Mouse (Mus musculus) midbrain, embryonic 12.5 days (tissue): ENCODE results near the gene Nr6a1. TPM values are rescaled to one million over a fixed set of nuclear protein-coding genes. Genes with fewer than 3 reads are reported as not detected.

ENCODE experiments used
- ATAC-seq: fragments of 200-750 bp; cut with Nextera tagmentation; 2 replicates; pipeline ENCODE4 v1.8.0; 2017; ENCODE audit warnings: low read depth, moderate TSS enrichment, moderate library complexity; ENCODE audit not compliant: low FRiP score
- H3K27ac ChIP-seq: fragments of 300-500 bp; sonication (generic); replicated peaks from 2 replicates; pipeline ENCODE4 v1.5.1; 2016; ENCODE audit warnings: mild to moderate bottlenecking
- H3K27me3 ChIP-seq: fragments of 300-500 bp; sonication (generic); 2 replicates; pipeline ENCODE4 v1.6.1; 2016; ENCODE audit warnings: mild to moderate bottlenecking
- H3K36me3 ChIP-seq: fragments of 300-500 bp; sonication (generic); 2 replicates; pipeline ENCODE4 v1.6.1; 2016
- H3K4me1 ChIP-seq: fragments of 300-500 bp; sonication (generic); 2 replicates; pipeline ENCODE4 v1.6.1; 2016
- H3K4me2 ChIP-seq: fragments of 300-500 bp; sonication (generic); replicated peaks from 2 replicates; pipeline ENCODE4 v1.6.1; 2016; ENCODE audit warnings: mild to moderate bottlenecking, moderate library complexity
- H3K4me3 ChIP-seq: fragments of 300-500 bp; sonication (generic); 2 replicates; pipeline ENCODE4 v1.5.1; 2016; ENCODE audit warnings: mild to moderate bottlenecking
- H3K9ac ChIP-seq: fragments of 300-500 bp; sonication (generic); replicated peaks from 2 replicates; pipeline ENCODE4 v1.6.1; 2016; ENCODE audit warnings: mild to moderate bottlenecking, moderate library complexity
- H3K9me3 ChIP-seq: fragments of 300-500 bp; sonication (generic); 2 replicates; pipeline ENCODE4 v1.6.1; 2016; ENCODE audit warnings: mild to moderate bottlenecking
- WGBS: fragments of 180-500 bp; shearing (Covaris S2); methylation state at CpG from one replicate; pipeline ENCODE4 v1.1.7; 2016; 5-methylcytosine and 5-hydroxymethylcytosine counted together
- polyA plus RNA-seq: library from polyadenylated mRNA; unstranded; fragments of >200 nt; fragmentation: Nextera tagmentation; extraction: Ambion mirVana; gene quantifications from 2 replicates; pipeline ENCODE4 v1.2.1, GENCODE M21; 2016

The Nr6a1 gene
- polyA plus RNA-seq, 1 experiment from 2014 or later = 2.8 TPM

DNA sequence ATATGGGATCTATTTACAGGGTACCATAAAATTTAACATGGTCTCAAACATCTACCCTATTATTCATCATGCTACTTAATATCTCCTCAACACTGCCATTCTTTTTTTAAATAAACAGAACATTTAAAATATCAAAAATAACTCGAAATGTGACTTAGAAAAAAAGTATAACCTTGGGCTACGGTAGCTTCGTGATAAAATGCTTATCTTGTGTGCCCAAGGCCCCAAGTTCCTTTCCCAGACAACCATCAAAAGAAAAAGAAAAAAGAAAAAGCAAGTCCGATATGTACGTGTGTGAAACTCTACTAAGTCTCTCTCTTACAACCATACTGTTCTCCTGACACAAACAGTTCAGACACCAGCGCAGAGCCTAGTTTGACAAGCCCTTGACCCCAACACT lies 92.0 kb downstream of the Nr6a1 start:
- Histone ChIP-seq H3K4me2 (no peak overlapping the region), H3K9ac (no peak overlapping the region), H3K36me3 (peaks cover 33% of the 10 kb centered on the region), H3K9me3 (no peaks in the 10 kb centered on the region), H3K4me3 (no peak overlapping the region), H3K27ac (no peak overlapping the region), H3K4me1 (no peaks in the 10 kb centered on the region), H3K27me3 (no peaks in the 10 kb centered on the region)
- WGBS = 94% methylated on average over 6 of the region's 6 CpGs
- no peak for ATAC-seq

DNA sequence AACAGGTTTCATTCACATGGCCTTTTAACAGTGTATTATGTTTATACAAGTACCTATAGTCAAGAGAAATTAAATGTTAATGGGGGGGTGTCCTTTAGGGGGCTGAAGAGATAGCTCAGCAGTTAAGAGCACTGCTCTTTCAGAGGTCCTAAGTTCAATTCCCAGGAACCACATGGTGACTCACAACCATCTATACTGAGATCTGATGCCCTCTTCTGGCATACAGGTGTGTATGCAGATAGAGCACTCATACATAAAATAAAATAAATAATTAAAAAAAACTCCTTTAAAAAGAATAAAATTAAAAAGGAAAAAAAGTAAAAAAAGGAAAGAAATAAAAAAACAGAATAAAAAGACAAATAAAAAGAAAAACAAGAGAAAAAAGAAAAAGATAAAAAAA lies 95.5 kb downstream of the Nr6a1 start:
- Histone ChIP-seq H3K27me3 (no peaks in the 10 kb centered on the region), H3K9ac (no peak overlapping the region), H3K4me2 (no peak overlapping the region), H3K4me1 (0 out of 2 replicates have a peak, but pooled peaks cover 3% of the 10 kb centered on the region), H3K27ac (no peak overlapping the region), H3K36me3 (peaks cover 23% of the 10 kb centered on the region), H3K4me3 (no peak overlapping the region), H3K9me3 (no peaks in the 10 kb centered on the region)
- no peak for ATAC-seq

DNA sequence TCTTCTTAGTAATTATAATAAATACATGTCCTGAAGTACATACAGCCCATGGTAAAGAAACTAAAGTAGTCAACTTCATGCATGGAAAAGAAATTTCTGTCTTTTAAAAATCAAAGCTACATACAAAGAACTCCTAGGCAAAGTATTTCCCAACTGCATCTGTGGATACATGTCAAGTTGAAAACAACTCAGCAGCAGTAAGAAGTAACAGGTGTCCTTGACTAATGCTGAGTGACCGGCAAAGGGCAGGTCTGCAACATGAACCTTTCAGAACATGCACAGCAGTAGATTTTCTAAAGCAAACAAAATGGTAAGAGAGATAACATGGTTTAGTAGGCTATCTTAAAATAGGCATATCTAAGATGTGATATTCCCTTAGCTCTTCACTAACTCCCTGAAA lies 98.0 kb downstream of the Nr6a1 start:
- no peaks in the 10 kb centered on the region for H3K27me3 ChIP-seq
- peaks cover 11% of the 10 kb centered on the region for H3K36me3 ChIP-seq
- no peaks in the 10 kb centered on the region for H3K9me3 ChIP-seq
- H3K9ac ChIP-seq = no peak overlapping the region
- no peak overlapping the region for H3K27ac ChIP-seq
- no peak overlapping the region for H3K4me3 ChIP-seq
- ATAC-seq = no peak
- H3K4me1 ChIP-seq = peaks cover 10% of the 10 kb centered on the region; the same call in 1 of the 2 replicates
- WGBS = 80% methylated on average over 1 of the region's 1 CpGs
- H3K4me2 ChIP-seq = no peak overlapping the region

DNA sequence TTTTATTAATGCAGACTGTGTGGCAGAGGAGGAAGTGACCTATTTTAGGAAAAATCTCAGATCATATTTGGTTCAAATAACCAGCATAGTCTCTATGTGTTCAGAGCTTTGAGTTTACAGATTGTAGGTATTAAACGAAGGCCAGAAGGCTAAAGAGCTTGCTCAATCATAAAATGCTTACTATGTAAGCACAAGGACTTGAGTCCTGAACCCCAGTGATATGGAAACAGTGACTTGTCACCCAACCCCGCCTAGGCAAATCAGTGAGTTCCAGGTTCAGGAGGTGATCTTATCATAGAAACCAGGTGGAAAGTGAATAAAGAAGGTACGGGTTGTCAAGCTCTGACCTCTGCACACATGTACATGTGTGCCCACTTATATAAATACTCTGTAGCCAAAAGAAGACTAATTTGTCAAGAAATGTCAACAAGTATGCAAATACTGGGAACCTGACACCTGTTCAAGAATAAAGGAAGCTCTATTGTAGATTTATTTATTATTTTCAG lies 99.6 kb downstream of the Nr6a1 start:
- Histone ChIP-seq H3K4me3 (no peak overlapping the region), H3K27me3 (no peaks in the 10 kb centered on the region), H3K9me3 (no peaks in the 10 kb centered on the region), H3K27ac (no peak overlapping the region), H3K4me2 (0 out of 2 replicates have a peak overlapping the region, but pooled peaks have one; percentile 4), H3K9ac (no peak overlapping the region), H3K4me1 (peaks cover 10% of the 10 kb centered on the region; the same call in 1 of the 2 replicates), H3K36me3 (peaks cover 5% of the 10 kb centered on the region; the same call in 1 of the 2 replicates)
- ATAC-seq = no peak
- WGBS = 90% methylated on average over 3 of the region's 3 CpGs

DNA sequence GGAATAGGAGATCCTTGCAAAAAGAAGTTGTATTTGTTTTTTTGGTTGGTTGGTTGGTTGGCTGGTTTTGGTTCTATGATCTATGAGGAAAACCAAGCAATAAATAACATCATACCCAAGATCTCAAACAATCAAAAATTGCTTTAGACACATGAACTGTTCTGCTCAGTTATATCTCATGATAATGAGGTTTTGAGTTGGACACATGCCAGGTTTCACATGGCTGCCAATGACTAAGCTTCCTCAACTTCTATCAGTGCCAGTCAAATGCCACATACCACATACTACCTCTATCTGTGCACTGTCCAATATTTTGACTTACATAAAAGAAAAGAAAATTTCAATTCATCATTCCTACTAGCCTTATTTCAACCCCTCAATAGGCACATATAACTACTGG lies 101.3 kb downstream of the Nr6a1 start:
- no peak overlapping the region for H3K9ac ChIP-seq
- peaks cover 14% of the 10 kb centered on the region for H3K4me1 ChIP-seq
- H3K4me2 ChIP-seq = peak overlapping the region; percentile 40
- peaks cover 5% of the 10 kb centered on the region; the same call in 1 of the 2 replicates for H3K36me3 ChIP-seq
- H3K27ac ChIP-seq = peak overlapping the region; percentile 58; the same call in 1 of the 2 replicates
- H3K4me3 ChIP-seq = peak overlapping the region; percentile 18; the same call in 1 of the 2 replicates
- H3K27me3 ChIP-seq = no peaks in the 10 kb centered on the region
- ATAC-seq = no peak
- no peaks in the 10 kb centered on the region for H3K9me3 ChIP-seq

DNA sequence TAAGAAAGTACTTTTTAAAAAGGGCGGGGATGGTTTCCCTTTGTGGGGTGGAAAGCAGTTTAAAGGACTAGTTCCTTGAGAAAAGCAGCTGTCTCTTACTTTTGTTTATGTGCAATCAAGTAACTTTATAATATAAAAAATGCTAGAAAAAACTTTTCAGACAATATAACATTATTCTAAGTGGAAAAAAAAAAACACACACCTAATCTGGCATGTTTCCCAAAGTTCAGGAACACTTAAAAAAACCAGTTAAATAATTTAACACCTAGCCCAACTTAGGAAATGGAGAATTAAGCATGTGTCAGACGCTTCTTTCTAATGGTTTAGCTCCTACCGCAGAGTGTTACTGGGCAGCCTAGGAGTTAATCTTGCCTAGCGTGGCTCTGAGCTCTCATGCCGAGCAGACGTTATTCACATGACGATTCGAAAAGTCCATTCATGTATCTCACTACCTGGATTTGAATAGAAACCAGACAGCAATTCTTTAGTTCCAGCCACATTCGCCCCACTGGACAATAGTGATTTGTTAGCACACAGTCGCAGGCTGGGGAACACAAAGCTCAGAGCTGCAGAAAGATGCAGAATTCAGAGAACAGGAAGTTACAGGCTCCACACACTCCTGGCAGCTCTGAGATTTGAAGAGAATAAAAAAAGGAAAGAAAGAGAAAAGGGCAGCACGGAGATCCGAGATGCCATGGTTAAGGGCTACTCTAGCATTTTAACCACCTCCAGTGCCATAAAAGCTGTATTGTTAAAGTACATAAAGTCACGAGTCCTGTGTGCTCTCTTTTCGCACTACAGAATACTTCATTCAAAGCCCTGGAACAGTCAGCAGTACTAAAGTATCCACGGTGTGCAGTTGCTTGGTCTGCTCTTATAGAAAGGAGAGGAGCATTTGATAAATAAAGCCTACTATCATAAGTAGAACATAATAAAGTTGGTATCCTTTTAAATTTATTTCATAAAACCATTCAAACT lies 102.4 kb downstream of the Nr6a1 start:
- no peaks in the 10 kb centered on the region for H3K27me3 ChIP-seq
- peaks cover 14% of the 10 kb centered on the region for H3K4me1 ChIP-seq
- peak; percentile 54 for ATAC-seq
- peak overlapping the region; percentile 62 for H3K9ac ChIP-seq
- no peaks in the 10 kb centered on the region for H3K36me3 ChIP-seq
- peak overlapping the region; percentile 61 for H3K4me2 ChIP-seq
- WGBS = 4% methylated on average over 15 of the region's 15 CpGs
- no peaks in the 10 kb centered on the region for H3K9me3 ChIP-seq
- H3K27ac ChIP-seq = peak overlapping the region; percentile 97
- peak overlapping the region; percentile 55 for H3K4me3 ChIP-seq

DNA sequence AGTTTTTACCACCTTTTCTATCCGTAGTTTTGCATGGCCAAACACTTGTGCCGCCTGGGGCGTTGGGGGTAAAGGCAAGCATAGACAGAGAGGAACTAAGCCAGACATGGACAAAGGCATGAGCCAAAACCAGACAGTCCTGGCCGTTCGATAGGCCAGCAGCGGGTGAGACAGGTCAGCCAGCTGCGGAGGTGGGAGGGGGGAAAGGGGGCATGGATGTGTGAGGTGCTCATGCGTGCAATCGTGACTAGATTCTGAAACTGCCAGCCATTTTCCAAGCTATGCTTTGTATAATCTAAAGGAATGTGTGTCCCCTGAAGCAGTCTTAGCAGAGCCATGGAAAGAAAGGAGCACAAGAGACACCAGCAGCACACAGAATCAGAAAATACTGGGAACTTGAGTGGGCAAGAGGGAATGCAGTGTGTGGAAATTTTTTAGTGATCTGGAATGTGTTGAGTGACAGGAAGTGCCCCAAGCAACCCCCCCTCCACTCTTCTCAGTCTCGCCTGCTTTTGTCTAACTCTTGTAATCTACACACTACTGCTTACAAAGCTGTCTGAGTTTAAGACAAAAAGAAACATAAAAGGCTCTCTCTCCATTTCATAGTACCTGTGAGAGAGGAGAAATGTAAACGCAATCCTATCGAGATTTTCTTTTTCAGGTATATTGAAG lies 103.4 kb downstream of the Nr6a1 start:
- no peaks in the 10 kb centered on the region for H3K36me3 ChIP-seq
- H3K4me3 ChIP-seq = peak overlapping the region; percentile 55
- H3K9me3 ChIP-seq = no peaks in the 10 kb centered on the region
- 3% methylated on average over 12 of the region's 12 CpGs for WGBS
- peak overlapping the region; percentile 97 for H3K27ac ChIP-seq
- peaks cover 14% of the 10 kb centered on the region for H3K4me1 ChIP-seq
- peak overlapping the region; percentile 66 for H3K9ac ChIP-seq
- ATAC-seq = peak; percentile 88
- H3K27me3 ChIP-seq = no peaks in the 10 kb centered on the region
- H3K4me2 ChIP-seq = peak overlapping the region; percentile 61

DNA sequence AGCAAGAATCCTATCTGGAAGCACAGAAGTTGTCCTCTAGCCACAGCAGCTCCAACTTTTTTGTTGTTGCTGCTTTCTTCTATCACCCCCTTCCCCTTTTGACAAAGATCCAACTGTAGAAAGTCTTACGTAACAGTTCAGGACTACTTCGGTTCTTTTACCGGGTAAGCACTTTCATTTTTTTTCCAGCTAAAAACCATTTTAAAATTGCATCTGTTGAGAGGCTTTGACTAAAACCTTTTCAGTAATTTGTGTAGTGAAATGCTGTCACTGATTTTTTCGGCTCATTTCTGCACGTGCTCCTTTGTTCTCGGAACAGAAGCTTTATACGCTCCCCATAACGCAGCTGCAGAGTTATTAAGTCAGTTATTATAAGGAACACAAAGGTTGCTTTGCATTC lies 104.1 kb downstream of the Nr6a1 start:
- Histone ChIP-seq H3K4me3 (peak overlapping the region; percentile 55), H3K27me3 (no peaks in the 10 kb centered on the region), H3K9ac (peak overlapping the region; percentile 66), H3K36me3 (no peaks in the 10 kb centered on the region), H3K27ac (peak overlapping the region; percentile 97), H3K4me2 (peak overlapping the region; percentile 61), H3K4me1 (peaks cover 13% of the 10 kb centered on the region), H3K9me3 (no peaks in the 10 kb centered on the region)
- 8% methylated on average over 8 of the region's 8 CpGs for WGBS
- ATAC-seq = no peak

DNA sequence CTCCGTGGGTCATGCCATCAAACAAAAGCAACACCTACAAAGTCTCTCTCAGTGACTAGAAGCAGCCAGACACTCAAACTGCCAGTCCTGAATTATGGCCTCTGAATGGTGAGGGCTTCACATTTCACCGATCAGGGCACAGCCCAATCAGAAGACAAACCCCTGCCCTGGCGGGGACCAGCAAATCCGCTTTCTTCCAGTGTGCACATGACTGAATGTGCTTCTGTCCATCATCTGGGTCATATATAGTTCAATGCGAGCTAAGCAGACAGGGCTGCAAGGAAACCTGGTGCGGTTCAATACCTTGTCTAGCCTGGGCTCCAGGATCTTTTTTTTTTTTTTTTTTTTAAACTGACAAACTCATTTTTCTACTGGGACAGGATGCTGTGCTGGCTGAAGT lies 104.5 kb downstream of the Nr6a1 start:
- peak overlapping the region; percentile 97 for H3K27ac ChIP-seq
- ATAC-seq = peak; percentile 90
- no peaks in the 10 kb centered on the region for H3K27me3 ChIP-seq
- no peaks in the 10 kb centered on the region for H3K9me3 ChIP-seq
- H3K4me2 ChIP-seq = peak overlapping the region; percentile 61
- WGBS = 4% methylated on average over 6 of the region's 6 CpGs
- peak overlapping the region; percentile 55 for H3K4me3 ChIP-seq
- peak overlapping the region; percentile 66 for H3K9ac ChIP-seq
- no peaks in the 10 kb centered on the region for H3K36me3 ChIP-seq
- H3K4me1 ChIP-seq = peaks cover 11% of the 10 kb centered on the region

DNA sequence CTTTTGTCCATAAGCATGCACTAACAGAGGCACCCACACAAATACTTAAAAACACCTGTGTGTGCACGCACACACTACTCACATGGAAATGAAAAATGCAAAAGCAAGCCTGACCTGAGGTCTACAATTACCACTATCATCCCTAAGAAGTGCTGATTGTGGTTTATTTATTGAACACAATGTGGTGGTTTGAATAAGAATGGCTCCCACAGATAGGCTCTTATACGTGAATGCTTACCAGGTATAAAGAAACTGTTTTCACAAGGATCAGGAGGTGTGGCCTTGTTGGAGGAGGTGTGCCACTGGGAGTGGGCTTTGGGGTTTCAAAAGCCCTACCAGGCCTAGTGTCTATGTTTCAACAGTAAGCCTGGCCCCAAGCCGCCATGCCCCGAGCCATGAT lies 110.0 kb downstream of the Nr6a1 start:
- Histone ChIP-seq H3K27me3 (no peaks in the 10 kb centered on the region), H3K4me2 (no peak overlapping the region), H3K9me3 (no peaks in the 10 kb centered on the region), H3K9ac (no peak overlapping the region), H3K4me3 (no peak overlapping the region), H3K27ac (no peak overlapping the region), H3K4me1 (no peaks in the 10 kb centered on the region), H3K36me3 (no peaks in the 10 kb centered on the region)
- ATAC-seq = no peak
- WGBS = 79% methylated on average over 4 of the region's 4 CpGs

DNA sequence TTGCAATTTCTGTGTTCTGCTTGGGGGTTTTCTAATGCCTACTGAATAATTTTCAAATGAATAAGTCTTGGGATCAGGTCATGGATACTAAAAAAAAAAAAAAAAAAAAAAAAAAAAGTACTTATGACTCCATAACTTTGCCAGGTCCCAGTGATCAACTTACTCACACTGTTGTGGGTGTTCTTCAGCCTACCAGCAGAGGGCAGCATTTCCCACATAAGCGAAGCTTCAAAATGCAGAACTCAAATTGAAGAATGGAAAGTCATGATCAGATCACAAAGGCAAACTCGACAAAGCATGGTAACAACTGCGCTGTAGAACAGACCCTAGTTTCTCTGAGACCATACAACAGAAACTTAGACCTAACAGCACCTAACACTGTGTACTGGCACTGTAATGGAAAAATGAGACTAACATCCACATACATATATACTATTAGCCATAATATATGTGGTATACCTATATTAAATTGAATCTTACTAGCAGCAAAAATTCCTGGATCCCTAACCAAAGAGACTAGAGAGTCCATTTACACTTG lies 130.3 kb downstream of the Nr6a1 start:
- H3K9ac ChIP-seq = no peak overlapping the region
- H3K9me3 ChIP-seq = no peaks in the 10 kb centered on the region
- no peaks in the 10 kb centered on the region for H3K36me3 ChIP-seq
- no peaks in the 10 kb centered on the region for H3K27me3 ChIP-seq
- H3K27ac ChIP-seq = no peak overlapping the region
- H3K4me2 ChIP-seq = no peak overlapping the region
- H3K4me1 ChIP-seq = no peaks in the 10 kb centered on the region
- ATAC-seq = no peak
- WGBS = 20% methylated on average over 3 of the region's 3 CpGs
- no peak overlapping the region for H3K4me3 ChIP-seq

DNA sequence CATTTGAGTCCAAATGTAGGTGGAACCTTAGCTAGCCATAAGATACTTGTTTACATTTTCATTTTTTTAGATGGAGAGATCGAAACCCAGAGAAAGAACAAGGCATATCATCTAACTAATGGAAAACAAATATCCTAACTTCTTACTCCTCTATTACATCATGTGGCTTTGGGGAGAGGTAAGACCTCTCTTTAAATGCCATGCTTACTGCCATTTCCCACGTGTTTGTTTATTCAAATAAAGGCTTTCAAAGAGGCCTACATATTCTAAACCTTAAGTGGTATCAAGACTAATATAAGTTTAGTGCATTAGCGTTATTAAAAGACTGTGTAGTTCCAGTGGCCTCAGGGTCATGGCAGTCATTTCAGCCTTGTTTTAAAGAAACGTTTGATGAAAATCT lies 140.2 kb downstream of the Nr6a1 start:
- H3K27me3 ChIP-seq = no peaks in the 10 kb centered on the region
- 58% methylated on average over 4 of the region's 4 CpGs for WGBS
- H3K4me3 ChIP-seq = no peak overlapping the region
- no peak overlapping the region for H3K9ac ChIP-seq
- H3K9me3 ChIP-seq = no peaks in the 10 kb centered on the region
- H3K4me1 ChIP-seq = peaks cover 23% of the 10 kb centered on the region
- no peak overlapping the region for H3K27ac ChIP-seq
- ATAC-seq = no peak
- H3K36me3 ChIP-seq = no peaks in the 10 kb centered on the region
- no peak overlapping the region for H3K4me2 ChIP-seq
